Mouse (Mus musculus) thymus, postnatal 10 days (tissue): Measurements from ENCODE around the gene Slc25a48.

Experiments used
- DNase-seq, 2 experiments: peaks; one replicate each; pipeline ENCODE4 v3.0.0; 2021; ENCODE audit warnings: low spot score in 2 of 2

Gene Slc25a48

DNA sequence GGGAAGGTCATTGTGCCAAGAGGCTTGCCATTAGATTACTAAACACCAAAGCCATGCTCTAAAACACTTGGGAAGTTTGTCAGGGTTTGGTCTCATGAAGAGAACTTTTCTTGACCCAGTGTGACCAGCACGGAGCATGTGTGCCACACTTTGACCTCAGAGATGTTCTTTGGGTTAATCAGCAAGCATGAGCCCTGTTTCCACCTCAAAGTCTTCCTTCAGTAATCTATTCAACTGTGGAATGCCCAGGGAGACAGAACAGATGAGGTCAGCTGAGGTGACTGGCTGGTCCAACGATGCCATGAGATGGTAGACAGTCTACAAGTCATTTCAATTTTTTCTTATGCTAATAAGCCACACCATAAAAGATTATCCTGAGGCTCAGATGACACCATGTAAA is 71.6 kb downstream of the Slc25a48 start:
- no peak for DNase-seq

DNA sequence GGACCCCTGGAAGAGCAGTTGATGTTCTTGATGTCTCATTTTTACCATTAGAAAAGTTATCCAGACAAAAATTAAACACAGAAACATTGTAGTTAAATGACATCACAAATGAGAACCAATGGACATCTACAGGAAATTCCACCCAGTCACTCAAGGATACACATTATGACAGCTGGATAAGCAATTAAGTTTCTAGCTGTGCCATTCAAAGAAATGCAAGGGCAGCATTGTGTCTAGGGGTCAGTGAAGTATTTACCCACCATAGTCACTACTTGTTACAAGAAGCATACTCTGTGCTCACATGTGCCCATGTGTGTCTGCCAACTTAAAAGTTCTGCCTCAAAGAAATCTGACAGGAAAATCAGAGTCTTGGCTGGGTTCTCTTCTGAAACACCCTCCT is 75.4 kb downstream of the Slc25a48 start:
- DNase-seq = no peak

DNA sequence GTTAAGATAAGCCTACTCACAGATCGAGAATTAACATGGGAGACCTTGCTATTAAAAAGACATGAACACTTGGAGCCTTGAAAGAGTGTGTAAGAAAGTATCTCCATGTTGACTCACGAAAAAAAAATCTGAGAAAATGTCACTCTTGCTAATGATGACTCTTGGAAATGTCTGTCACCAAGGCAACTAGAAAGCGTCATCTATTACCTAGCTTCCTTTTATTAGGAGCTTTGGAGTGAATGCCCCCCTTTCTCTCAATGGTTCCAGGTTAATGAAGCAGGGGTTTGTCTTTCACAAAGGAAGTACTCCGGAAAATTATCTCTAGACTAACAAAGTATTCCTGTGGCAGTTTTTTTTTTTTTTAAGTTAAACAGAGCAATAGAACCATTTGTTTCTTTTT is 78.2 kb downstream of the Slc25a48 start:
- no peak for DNase-seq

DNA sequence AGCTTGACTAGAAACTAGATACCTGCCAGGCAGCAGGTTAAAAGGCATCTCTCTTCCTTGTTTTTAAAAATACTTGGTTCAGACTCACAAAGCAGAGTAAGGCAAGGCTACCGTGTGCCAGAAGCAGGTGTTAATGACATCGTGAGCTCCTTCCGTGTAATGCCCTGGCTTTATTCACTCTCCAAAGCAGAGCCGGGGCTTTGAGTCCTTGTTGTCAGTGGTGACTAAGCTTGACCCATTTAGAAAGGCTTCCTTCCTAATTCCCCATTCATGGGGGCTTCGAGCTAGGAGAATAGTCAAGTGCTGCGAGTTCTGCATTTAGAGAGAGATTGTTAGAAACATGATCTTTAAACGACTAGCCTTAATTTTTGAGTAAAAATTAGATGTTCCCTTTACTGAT is 78.7 kb downstream of the Slc25a48 start:
- DNase-seq = no peak

DNA sequence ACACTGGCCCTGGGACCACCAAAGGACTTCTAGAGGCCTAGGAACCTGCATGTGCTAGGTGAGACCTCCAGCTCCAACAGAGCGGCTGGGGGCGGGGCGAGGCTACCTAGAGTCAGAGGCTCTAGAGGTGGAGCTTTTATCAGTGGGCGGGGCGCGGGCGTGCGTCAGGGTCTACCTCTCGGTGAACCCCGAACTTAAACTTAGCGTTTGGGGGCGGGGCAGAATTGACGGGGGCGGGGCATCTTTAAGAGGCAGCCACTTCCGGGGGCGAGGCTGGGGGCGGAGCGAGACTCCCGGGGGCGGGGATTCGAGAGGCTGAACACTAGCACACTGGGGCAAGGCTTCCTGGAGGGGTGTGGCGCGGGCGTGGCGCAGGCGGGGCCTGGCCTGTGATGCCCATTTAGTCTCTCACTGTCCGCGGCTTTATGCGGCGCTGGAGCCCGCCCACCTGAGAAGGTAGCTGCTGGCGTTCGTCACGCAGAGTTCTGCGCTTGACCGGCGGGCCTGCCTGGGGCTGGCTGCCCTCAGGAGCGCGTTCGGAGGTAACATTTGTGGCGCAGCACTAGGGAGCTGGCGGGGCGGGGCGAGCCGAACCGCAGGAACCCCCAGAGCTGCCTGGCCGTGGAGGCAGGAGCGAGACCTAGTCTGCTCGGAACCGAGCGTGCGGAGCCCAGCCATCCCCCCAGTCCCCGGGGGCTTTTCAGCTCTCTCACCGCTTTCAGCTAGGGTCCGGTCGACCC is 84.1 kb downstream of the Slc25a48 start, which contains the start of gene Fbxl21:
TSS of gene Fbxl21 (plus strand) at position 392 of the 740 bp plus-strand sequence.
- peak; percentile 86 to 89 for DNase-seq

DNA sequence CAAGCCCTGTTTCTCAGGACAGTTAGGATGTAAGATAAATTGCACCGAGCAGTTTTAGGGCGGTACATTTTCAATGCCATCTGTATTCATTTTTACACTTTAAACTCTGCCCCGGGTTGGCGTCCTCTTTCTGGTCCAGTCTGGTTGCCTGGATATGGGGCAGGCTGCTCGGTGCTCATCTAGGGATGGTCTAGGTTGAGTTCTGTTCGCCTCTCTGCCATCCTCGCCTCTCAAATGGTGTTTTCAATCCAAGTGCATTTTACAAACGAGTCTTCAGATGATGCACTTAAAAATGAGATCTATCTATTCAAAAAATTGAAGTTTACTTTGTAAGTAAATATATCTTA is 84.6 kb downstream of the Slc25a48 start:
- DNase-seq = no peak
